Mouse (Mus musculus): ENCODE measurements around the gene Nr1i2. TPM values are rescaled to one million over a fixed set of nuclear protein-coding genes. Genes with fewer than 3 reads are reported as not detected.

The Nr1i2 gene
- polyA plus RNA-seq, 1 experiment from 2014 or later = 0.05 TPM

- Histone ChIP-seq H3K9me3 (ENCODE audit: low read length) (no peaks in the 10 kb centered on the region), H3K27me3 (replicated peaks; ENCODE audit: insufficient read depth, low read length) (no peaks in the 10 kb centered on the region), H3K4me2 (replicated peaks; ENCODE audit: low read depth, low read length) (no peak overlapping the region), H3K27ac (ENCODE audit: low read length) (no peak overlapping the region), H3K36me3 (ENCODE audit: insufficient read depth, low read length) (no peaks in the 10 kb centered on the region), H3K9ac (replicated peaks; ENCODE audit: low read depth) (no peak overlapping the region), H3K4me3 (ENCODE audit: low read depth, low read length) (no peak overlapping the region), H3K4me1 (ENCODE audit: insufficient read depth, low read depth, low read length) (no peaks in the 10 kb centered on the region)
- no peak for ATAC-seq
- WGBS = 24% methylated on average over 6 of the region's 6 CpGs
- TF ChIP-seq CTCF (IDR thresholded peaks at IDR 0.05) = no peak
- no peak for TF ChIP-seq EP300 (IDR thresholded peaks at IDR 0.05)
- no peak for DNase-seq (ENCODE audit: low spot score)
Observed at GRCm38 (mm10) chr16:38288851-38289250, 5.8 kb downstream of the Nr1i2 start.

DNA sequence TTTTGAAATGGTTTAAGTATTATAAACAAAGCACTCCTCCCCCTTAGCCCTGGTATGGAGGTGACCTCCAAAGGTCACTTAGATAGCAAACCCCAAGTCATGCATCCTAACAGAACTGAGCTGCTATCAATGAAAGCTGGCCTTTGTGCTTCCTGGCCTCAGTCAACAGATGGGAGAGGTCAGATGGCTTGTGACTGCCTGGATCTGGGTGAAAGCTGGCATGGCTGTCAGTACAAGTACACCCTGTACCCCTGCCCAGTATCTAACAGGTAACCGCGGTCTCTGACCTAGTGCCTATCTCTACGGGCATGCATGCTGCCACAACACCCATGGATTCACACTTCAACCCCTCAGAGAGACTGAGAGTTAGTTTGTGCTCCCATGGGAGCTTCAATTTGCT lies 6.9 kb downstream of the Nr1i2 start:
- H3K4me3 ChIP-seq (ENCODE audit: low read depth, low read length) = no peak overlapping the region
- no peaks in the 10 kb centered on the region for H3K36me3 ChIP-seq (ENCODE audit: insufficient read depth, low read length)
- no peaks in the 10 kb centered on the region for H3K9me3 ChIP-seq (ENCODE audit: low read length)
- 66% methylated on average over 3 of the region's 3 CpGs for WGBS
- no peak overlapping the region for H3K9ac ChIP-seq (replicated peaks; ENCODE audit: low read depth)
- H3K27me3 ChIP-seq (replicated peaks; ENCODE audit: insufficient read depth, low read length) = no peaks in the 10 kb centered on the region
- TF ChIP-seq EP300 (IDR thresholded peaks at IDR 0.05) (no peak), CTCF (IDR thresholded peaks at IDR 0.05) (no peak)
- H3K27ac ChIP-seq (ENCODE audit: low read length) = no peak overlapping the region
- DNase-seq (ENCODE audit: low spot score) (no peak), ATAC-seq (no peak)
- no peaks in the 10 kb centered on the region for H3K4me1 ChIP-seq (ENCODE audit: insufficient read depth, low read depth, low read length)
- H3K4me2 ChIP-seq (replicated peaks; ENCODE audit: low read depth, low read length) = no peak overlapping the region

DNA sequence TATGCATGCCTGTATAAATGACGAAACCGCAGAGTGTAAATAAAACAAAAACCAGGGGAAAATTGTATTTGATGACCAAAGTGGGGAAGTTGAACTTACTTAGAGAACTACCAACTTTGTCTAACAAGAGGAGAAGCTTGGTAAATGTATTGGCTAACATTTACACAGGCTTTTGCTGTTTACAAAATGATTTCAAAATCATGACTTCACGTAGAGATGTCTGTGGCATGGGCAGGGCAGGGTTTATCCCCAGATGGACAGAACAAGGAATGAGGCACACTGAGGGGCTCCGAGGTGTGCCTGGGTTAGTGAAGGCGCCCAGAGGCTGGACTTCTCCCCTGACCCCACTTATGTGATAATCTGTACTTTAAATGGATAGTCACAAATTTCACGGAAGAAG lies 7.3 kb downstream of the Nr1i2 start:
- Histone ChIP-seq H3K27ac (ENCODE audit: low read length) (no peak overlapping the region), H3K9me3 (ENCODE audit: low read length) (no peaks in the 10 kb centered on the region), H3K4me3 (ENCODE audit: low read depth, low read length) (no peak overlapping the region), H3K9ac (replicated peaks; ENCODE audit: low read depth) (no peak overlapping the region), H3K36me3 (ENCODE audit: insufficient read depth, low read length) (no peaks in the 10 kb centered on the region), H3K4me1 (ENCODE audit: insufficient read depth, low read depth, low read length) (no peaks in the 10 kb centered on the region), H3K4me2 (replicated peaks; ENCODE audit: low read depth, low read length) (no peak overlapping the region), H3K27me3 (replicated peaks; ENCODE audit: insufficient read depth, low read length) (no peaks in the 10 kb centered on the region)
- no peak for ATAC-seq
- DNase-seq (ENCODE audit: low spot score) = no peak
- WGBS = 60% methylated on average over 6 of the region's 6 CpGs
- TF ChIP-seq EP300 (IDR thresholded peaks at IDR 0.05) (no peak), CTCF (IDR thresholded peaks at IDR 0.05) (no peak)

DNA sequence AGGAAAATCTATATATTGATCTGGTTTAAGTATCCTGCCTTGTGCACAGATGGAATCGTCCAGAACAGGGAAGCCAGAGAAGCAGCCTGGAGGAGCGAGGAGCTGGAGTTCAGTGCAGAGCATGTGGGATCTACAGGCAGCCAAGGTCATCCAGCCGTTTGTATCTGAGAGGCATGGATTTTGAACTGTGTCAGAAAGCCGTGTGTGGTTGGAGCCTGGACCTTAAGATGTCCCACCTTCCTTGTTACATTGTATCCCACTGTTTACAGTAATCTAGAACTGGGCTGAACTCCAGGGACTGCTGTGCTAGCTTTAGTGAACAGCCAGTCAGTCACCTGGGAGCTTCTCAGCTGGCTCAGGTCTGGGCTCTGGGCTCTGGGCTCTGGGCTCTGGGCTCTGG lies 8.1 kb downstream of the Nr1i2 start:
- TF ChIP-seq EP300 (IDR thresholded peaks at IDR 0.05) (no peak), CTCF (IDR thresholded peaks at IDR 0.05) (no peak)

GRCm38 (mm10) chr16:38285801-38286200 lies 8.8 kb downstream of the Nr1i2 start:
- H3K27ac ChIP-seq (ENCODE audit: low read length) = no peak overlapping the region
- 65% methylated on average over 7 of the region's 7 CpGs for WGBS
- no peak for TF ChIP-seq CTCF (IDR thresholded peaks at IDR 0.05)
- TF ChIP-seq EP300 (IDR thresholded peaks at IDR 0.05) = no peak
- no peak overlapping the region for H3K4me2 ChIP-seq (replicated peaks; ENCODE audit: low read depth, low read length)
- ATAC-seq = no peak
- H3K27me3 ChIP-seq (replicated peaks; ENCODE audit: insufficient read depth, low read length) = no peaks in the 10 kb centered on the region
- H3K9me3 ChIP-seq (ENCODE audit: low read length) = no peaks in the 10 kb centered on the region
- no peaks in the 10 kb centered on the region for H3K36me3 ChIP-seq (ENCODE audit: insufficient read depth, low read length)
- no peak overlapping the region for H3K9ac ChIP-seq (replicated peaks; ENCODE audit: low read depth)
- no peaks in the 10 kb centered on the region for H3K4me1 ChIP-seq (ENCODE audit: insufficient read depth, low read depth, low read length)
- no peak overlapping the region for H3K4me3 ChIP-seq (ENCODE audit: low read depth, low read length)
- no peak for DNase-seq (ENCODE audit: low spot score)

More for the DNA sequence above, 8.1 kb downstream of the Nr1i2 start:
- Histone ChIP-seq H3K4me2 (replicated peaks; ENCODE audit: low read depth, low read length) (no peak overlapping the region), H3K9ac (replicated peaks; ENCODE audit: low read depth) (no peak overlapping the region), H3K9me3 (ENCODE audit: low read length) (no peaks in the 10 kb centered on the region), H3K36me3 (ENCODE audit: insufficient read depth, low read length) (no peaks in the 10 kb centered on the region), H3K27me3 (replicated peaks; ENCODE audit: insufficient read depth, low read length) (no peaks in the 10 kb centered on the region), H3K27ac (ENCODE audit: low read length) (no peak overlapping the region), H3K4me1 (ENCODE audit: insufficient read depth, low read depth, low read length) (no peaks in the 10 kb centered on the region), H3K4me3 (ENCODE audit: low read depth, low read length) (no peak overlapping the region)
- DNase-seq (ENCODE audit: low spot score) = no peak
- ATAC-seq = no peak
- 43% methylated on average over 4 of the region's 4 CpGs for WGBS

DNA sequence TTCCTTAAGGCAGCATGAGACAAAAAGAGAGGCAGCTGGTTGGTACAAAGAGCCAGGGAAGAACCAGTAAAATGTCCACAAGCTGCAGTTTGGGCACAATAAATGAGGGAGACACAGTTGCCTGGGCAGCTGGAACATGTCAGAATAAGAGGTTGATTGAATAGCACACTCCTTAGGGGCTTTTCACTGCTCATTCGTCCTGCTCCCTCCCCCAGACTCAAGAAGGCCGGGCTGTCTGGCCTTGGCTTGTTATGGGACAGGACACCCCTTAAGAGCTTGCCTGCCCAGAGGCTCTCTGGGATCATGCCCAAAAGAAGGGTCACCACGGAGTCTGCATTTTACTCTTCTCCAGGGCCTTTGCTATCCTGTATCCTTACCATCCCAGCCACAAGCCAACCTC lies 11.3 kb downstream of the Nr1i2 start:
- Histone ChIP-seq H3K4me1 (ENCODE audit: insufficient read depth, low read depth, low read length) (no peaks in the 10 kb centered on the region), H3K4me3 (ENCODE audit: low read depth, low read length) (no peak overlapping the region), H3K9ac (replicated peaks; ENCODE audit: low read depth) (no peak overlapping the region), H3K27ac (ENCODE audit: low read length) (no peak overlapping the region), H3K4me2 (replicated peaks; ENCODE audit: low read depth, low read length) (no peak overlapping the region), H3K27me3 (replicated peaks; ENCODE audit: insufficient read depth, low read length) (no peaks in the 10 kb centered on the region), H3K36me3 (ENCODE audit: insufficient read depth, low read length) (no peaks in the 10 kb centered on the region), H3K9me3 (ENCODE audit: low read length) (no peaks in the 10 kb centered on the region)
- no peak for TF ChIP-seq CTCF (IDR thresholded peaks at IDR 0.05)
- TF ChIP-seq EP300 (IDR thresholded peaks at IDR 0.05) = no peak
- 23% methylated on average over 3 of the region's 3 CpGs for WGBS
- DNase-seq (ENCODE audit: low spot score) (no peak), ATAC-seq (no peak)

GRCm38 (mm10) chr16:38282559-38283160 lies 12.0 kb downstream of the Nr1i2 start:
- no peaks in the 10 kb centered on the region for H3K36me3 ChIP-seq (ENCODE audit: insufficient read depth, low read length)
- H3K27me3 ChIP-seq (replicated peaks; ENCODE audit: insufficient read depth, low read length) = no peaks in the 10 kb centered on the region
- no peaks in the 10 kb centered on the region for H3K4me1 ChIP-seq (ENCODE audit: insufficient read depth, low read depth, low read length)
- DNase-seq (ENCODE audit: low spot score) (no peak), ATAC-seq (no peak)
- no peaks in the 10 kb centered on the region for H3K9me3 ChIP-seq (ENCODE audit: low read length)
- WGBS = 73% methylated on average over 7 of the region's 7 CpGs
- H3K27ac ChIP-seq (ENCODE audit: low read length) = no peak overlapping the region
- no peak for TF ChIP-seq CTCF (IDR thresholded peaks at IDR 0.05)
- no peak for TF ChIP-seq EP300 (IDR thresholded peaks at IDR 0.05)
- no peak overlapping the region for H3K4me3 ChIP-seq (ENCODE audit: low read depth, low read length)
- no peak overlapping the region for H3K4me2 ChIP-seq (replicated peaks; ENCODE audit: low read depth, low read length)
- H3K9ac ChIP-seq (replicated peaks; ENCODE audit: low read depth) = no peak overlapping the region

Measured in lung, postnatal 0 days (tissue).